Mouse (Mus musculus): Measurements from ENCODE around the gene Maff.

DNA sequence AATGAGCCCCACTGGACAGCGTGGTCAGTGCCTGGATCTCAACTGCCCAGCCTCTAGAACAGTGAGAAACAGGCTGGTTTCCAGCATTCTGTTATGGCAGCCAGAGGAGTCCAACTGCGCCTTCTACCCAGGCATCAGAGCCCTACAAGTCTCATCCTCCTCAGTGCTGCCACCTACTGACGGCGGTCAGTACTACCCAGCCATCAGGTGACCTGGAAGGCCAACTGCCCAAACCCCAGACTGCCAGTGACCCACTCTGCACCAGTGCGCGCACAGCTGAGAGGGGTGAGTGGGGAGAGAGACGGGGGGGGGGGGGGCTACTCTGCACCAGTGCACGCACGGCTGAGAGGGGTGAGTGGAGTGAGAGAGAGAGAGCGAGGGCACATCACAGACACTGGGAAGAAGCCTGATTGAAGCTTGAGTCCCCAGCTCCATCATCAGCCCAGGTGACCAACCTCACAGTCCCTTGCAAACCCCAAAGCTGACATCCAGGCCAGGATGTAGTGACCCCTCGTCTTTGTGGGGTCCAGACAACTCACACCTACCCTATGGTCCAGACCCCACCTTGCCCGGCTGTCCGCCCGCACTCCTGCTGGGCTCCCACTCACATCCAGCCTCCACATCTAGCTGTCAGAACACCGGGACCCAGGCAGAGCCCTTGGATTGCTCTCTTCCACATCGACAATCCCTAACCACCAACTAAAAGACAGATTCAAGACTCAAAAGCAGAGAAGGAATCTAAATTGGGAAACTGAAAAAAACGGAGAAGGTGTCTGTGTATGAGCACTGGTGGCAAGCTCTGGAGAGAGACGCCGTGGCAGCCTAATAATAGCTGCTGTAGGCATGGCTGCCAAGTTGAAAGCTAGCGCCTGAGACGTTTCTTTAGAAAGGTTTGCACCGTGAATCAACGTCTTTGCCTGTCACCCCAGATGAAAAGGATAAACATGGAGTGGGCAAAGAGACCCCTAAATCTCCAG lies 34.3 kb downstream of the Maff start:
- no peak for TF ChIP-seq HCFC1 (IDR thresholded peaks at IDR 0.05; ENCODE audit: low read depth, low read length)
- peak; percentile 41 to 81 for TF ChIP-seq CTCF (conservative IDR thresholded peaks at IDR 0.05 in 1 of 2, IDR thresholded peaks at IDR 0.05 in 1 of 2; ENCODE audit: low read depth in 2 of 2, low read length in 2 of 2)
- no peak for TF ChIP-seq ETS1 (conservative IDR thresholded peaks at IDR 0.05; ENCODE audit: low read depth, low read length)
- TF ChIP-seq POLR2A (IDR thresholded peaks at IDR 0.05; ENCODE audit: low read depth, low read length), result no peak
- no peak for TF ChIP-seq EP300 (IDR thresholded peaks at IDR 0.05; ENCODE audit: low read length)
- no peak for TF ChIP-seq TCF12 (IDR thresholded peaks at IDR 0.05; ENCODE audit: low read depth, low read length)
